Comparison of ENCODE assay signal across 13 mouse cellular contexts in the genomic region with DNA sequence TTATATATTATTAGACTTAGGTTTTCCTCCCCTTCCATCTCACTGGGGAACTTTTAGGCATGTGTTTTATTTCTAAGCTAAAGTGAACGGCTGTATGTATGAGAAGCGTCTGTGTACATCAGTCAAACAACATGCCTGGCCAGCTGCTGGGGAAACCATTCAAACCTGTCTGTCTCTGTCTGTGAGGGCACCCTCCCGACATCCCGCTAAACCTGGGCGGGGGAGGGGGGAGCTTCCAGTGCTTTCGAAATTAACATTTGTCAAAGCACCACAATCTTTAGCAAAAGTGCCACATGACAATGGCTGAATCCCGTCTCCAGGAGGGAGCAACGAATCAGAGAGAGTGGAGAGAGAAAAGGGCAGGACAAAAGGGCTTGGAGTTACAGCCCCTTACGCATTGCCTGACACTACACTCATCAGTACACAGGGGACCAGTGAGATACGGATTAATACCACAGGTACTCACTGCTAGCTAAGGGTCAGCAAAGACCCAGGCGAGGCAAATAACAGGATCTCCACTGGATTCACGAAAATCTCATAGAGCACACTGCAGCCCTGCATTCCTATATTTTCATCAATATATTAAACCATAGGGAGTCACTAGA.
A peak's percentile ranks its signal among the peaks of the same experiment; 100 is the strongest.
DNase-seq lines count a peak whose midpoint lies in the region; ATAC-seq lines count a peak whose summit lies in the region.
"Had no signal": no experiment of that assay in that cellular context is flagged by ENCODE, and none has a peak within 500 bp of the region (broad histone marks: within the 10 kb centered on the region; RNA-seq: fewer than 3 reads in every experiment).

No protein-coding gene starts in this region.

- H3K27me3 ChIP-seq in forebrain, embryonic 11.5 days (ENCODE audit: control insufficient read depth, insufficient read depth, low read length): no peaks in the 10 kb centered on the region
- no peaks in the 10 kb centered on the region for H3K27me3 ChIP-seq in hindbrain, embryonic 16.5 days (replicated peaks; ENCODE audit: control insufficient read depth, insufficient read depth, low read length)
- H3K27me3 ChIP-seq in neural tube, embryonic 12.5 days (replicated peaks): no peaks in the 10 kb centered on the region
- H3K27me3 ChIP-seq: limb, embryonic 13.5 days; lung, embryonic 15.5 days had no signal

- H3K9me3 ChIP-seq in forebrain, embryonic 11.5 days (ENCODE audit: control insufficient read depth, low read length): no peaks in the 10 kb centered on the region
- no peaks in the 10 kb centered on the region for H3K9me3 ChIP-seq in hindbrain, embryonic 16.5 days (ENCODE audit: control insufficient read depth, low read length)
- H3K9me3 ChIP-seq in neural tube, embryonic 12.5 days: no peaks in the 10 kb centered on the region
- H3K9me3 ChIP-seq: heart, embryonic 10.5 days; limb, embryonic 13.5 days; lung, embryonic 15.5 days had no signal

- 18% methylated on average over 12 of the region's 12 CpGs for WGBS in forebrain, embryonic 11.5 days
- WGBS in hindbrain, embryonic 16.5 days: 12% methylated on average over 12 of the region's 12 CpGs
- WGBS in neural tube, embryonic 12.5 days: 19% methylated on average over 12 of the region's 12 CpGs

- no peak overlapping the region for H3K27ac ChIP-seq in forebrain, embryonic 11.5 days (ENCODE audit: low read depth, low read length)
- no peak overlapping the region for H3K27ac ChIP-seq in hindbrain, embryonic 16.5 days (ENCODE audit: low read depth, low read length)
- H3K27ac ChIP-seq in neural tube, embryonic 12.5 days: no peak overlapping the region
- H3K27ac ChIP-seq: heart, embryonic 10.5 days; layer of hippocampus, adult 2 months; limb, embryonic 13.5 days; lung, embryonic 15.5 days had no signal

- peak overlapping the region; percentile 22; the same call in 1 of the 2 replicates for H3K4me2 ChIP-seq in forebrain, embryonic 11.5 days (ENCODE audit: low read depth, low read length, severe bottlenecking)
- H3K4me2 ChIP-seq in hindbrain, embryonic 16.5 days (ENCODE audit: low read length): peak overlapping the region; percentile 53
- peak overlapping the region; percentile 47 for H3K4me2 ChIP-seq in neural tube, embryonic 12.5 days (replicated peaks)
- H3K4me2 ChIP-seq: limb, embryonic 13.5 days; lung, embryonic 15.5 days had no signal

- 0 out of 2 replicates have a peak, but pooled peaks have one; percentile 28 for ATAC-seq in frontal cortex, adult (ENCODE audit: low TSS enrichment)
- peak; percentile 49; the same call in 1 of the 2 replicates for ATAC-seq in forebrain, embryonic 11.5 days (replicated peaks; ENCODE audit: low FRiP score)
- 0 out of 2 replicates have a peak, but pooled peaks have one; percentile 26 for ATAC-seq in hindbrain, embryonic 16.5 days
- peak; percentile 61; the same call in 1 of the 2 replicates for ATAC-seq in neural tube, embryonic 12.5 days (ENCODE audit: low FRiP score, low read depth)

- H3K36me3 ChIP-seq in forebrain, embryonic 11.5 days (ENCODE audit: control insufficient read depth, insufficient read depth, low read length): peaks cover 13% of the 10 kb centered on the region; the same call in 1 of the 2 replicates
- peaks cover 10% of the 10 kb centered on the region for H3K36me3 ChIP-seq in hindbrain, embryonic 16.5 days (ENCODE audit: control insufficient read depth, insufficient read depth, low read length)
- H3K36me3 ChIP-seq in neural tube, embryonic 12.5 days: peaks cover 29% of the 10 kb centered on the region

- no peak overlapping the region for H3K4me3 ChIP-seq in forebrain, embryonic 11.5 days (ENCODE audit: low read depth, low read length)
- H3K4me3 ChIP-seq in hindbrain, embryonic 16.5 days (ENCODE audit: low read length): peak overlapping the region; percentile 16
- H3K4me3 ChIP-seq in neural tube, embryonic 12.5 days: no peak overlapping the region
- H3K4me3 ChIP-seq: heart, embryonic 10.5 days; layer of hippocampus, adult 2 months; limb, embryonic 13.5 days; lung, embryonic 15.5 days had no signal

- DNase-seq in frontal cortex, adult 2 months (ENCODE audit: extremely low spot score in 1 of 2, low spot score in 1 of 2): no peak
- DNase-seq in forebrain, embryonic 11.5 days (ENCODE audit: low spot score): no peak
- no peak for DNase-seq in gastrocnemius, postnatal 25 days
- no peak for DNase-seq in adrenal gland, adult 8-10 months
- no peak for DNase-seq in kidney, adult 8-10 months
- DNase-seq: kidney, adult 18-20 months had no signal

- peaks cover 7% of the 10 kb centered on the region; the same call in 1 of the 2 replicates for H3K4me1 ChIP-seq in forebrain, embryonic 11.5 days (replicated peaks; ENCODE audit: control insufficient read depth, insufficient read depth, low read length)
- H3K4me1 ChIP-seq in hindbrain, embryonic 16.5 days (ENCODE audit: control insufficient read depth, insufficient read depth, low read depth, low read length): peaks cover 16% of the 10 kb centered on the region
- H3K4me1 ChIP-seq in neural tube, embryonic 12.5 days: peaks cover 20% of the 10 kb centered on the region

- no peak overlapping the region for H3K9ac ChIP-seq in forebrain, embryonic 11.5 days (ENCODE audit: low read length)
- 0 out of 2 replicates have a peak overlapping the region, but pooled peaks have one; percentile 48 for H3K9ac ChIP-seq in hindbrain, embryonic 16.5 days (ENCODE audit: low read depth, low read length)
- H3K9ac ChIP-seq in neural tube, embryonic 12.5 days: 0 out of 2 replicates have a peak overlapping the region, but pooled peaks have one; percentile 38
- H3K9ac ChIP-seq: limb, embryonic 13.5 days; lung, embryonic 15.5 days had no signal
